Mouse (Mus musculus): ENCODE data around the gene D11Wsu47e. TPM values are rescaled to one million over a fixed set of nuclear protein-coding genes. Genes with fewer than 3 reads are reported as not detected.
A peak's percentile ranks its signal among the peaks of the same experiment; 100 is the strongest.

D11Wsu47e gene
- polyA plus RNA-seq, 1 experiment from 2014 or later = 18.3 TPM

DNA sequence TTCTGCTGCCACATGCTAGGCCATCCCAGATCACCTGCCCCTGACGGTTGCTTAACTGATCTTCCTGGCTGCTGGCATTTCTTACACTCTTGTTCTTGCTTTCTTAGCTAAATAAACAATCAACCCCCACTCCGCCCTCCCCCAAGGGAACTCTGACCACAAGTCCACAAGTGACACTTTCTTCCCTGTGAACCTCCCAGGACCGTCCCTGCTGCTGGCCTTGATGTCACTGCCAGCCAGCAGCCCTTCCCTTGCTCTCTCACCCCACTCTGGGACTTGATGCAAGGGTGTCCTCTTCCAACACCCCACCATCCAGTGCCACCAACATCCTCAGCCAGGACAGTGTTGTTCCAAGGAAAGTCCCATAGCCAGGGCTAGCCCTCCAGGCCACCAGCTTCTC, 46.7 kb downstream of the D11Wsu47e start:
- ChIA-PET POLR2A (interaction anchor here (0.9 kb wide), 1 partner anchor 20 kb away, joined by 3 read pairs; no protein-coding TSS in a partner anchor), CTCF (interaction anchor here (2.7 to 2.8 kb wide), 2 partner anchors 27 to 80 kb away, joined by 8 read pairs; no protein-coding TSS in a partner anchor)
- ATAC-seq (no peak), DNase-seq (ENCODE audit: low read depth, low spot score) (no peak)
- H3K27me3 ChIP-seq = no peaks in the 10 kb centered on the region
- TF ChIP-seq CTCF (IDR thresholded peaks at IDR 0.05) = no peak
- in situ Hi-C loops (cut with MboI; ENCODE audit: low pct_unique_long_range_greater_than_20kb) = no loop called here

DNA sequence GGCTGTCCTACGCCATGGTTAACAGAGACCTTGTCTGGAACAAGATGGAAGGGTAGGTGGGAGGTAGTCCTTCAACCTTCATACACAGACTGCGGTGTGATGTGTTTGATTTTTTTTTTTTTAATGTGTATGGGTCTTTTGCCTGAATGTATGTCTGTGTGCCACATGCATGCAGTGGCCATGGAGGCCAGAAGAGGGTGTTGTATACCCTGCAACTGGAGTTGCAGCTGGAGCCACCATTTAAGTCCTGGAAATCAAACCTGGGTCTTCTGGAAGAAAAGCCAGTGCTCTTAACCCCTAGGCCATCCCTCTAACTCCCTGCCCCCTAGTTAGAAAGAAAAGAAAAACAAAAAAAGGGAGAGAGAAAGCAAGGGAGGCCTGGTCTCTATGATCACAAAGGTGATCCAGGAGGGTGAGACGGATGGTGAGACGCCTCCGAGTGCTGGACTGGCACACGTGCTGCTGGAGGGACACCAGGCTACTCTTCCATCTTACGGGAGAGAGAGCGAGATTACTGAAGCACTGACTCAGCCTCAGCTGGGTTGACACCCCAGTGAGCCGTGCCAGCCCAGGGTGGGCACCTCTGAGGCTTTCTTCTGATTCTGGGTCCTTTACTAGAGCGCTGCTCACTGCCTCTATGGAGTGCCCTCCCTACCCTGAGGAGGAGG, 47.9 kb downstream of the D11Wsu47e start:
- no peak for DNase-seq (ENCODE audit: low read depth, low spot score)
- ChIA-PET CTCF (interaction anchor here (0.8 kb wide), 1 partner anchor 17 kb away, joined by 3 read pairs; no protein-coding TSS in a partner anchor), POLR2A (interaction anchor here (0.6 kb wide), 1 partner anchor 76 kb away, joined by 3 read pairs; no protein-coding TSS in a partner anchor)
- no peak for ATAC-seq
- in situ Hi-C loops (cut with MboI; ENCODE audit: low pct_unique_long_range_greater_than_20kb) = no loop called here
- TF ChIP-seq CTCF (IDR thresholded peaks at IDR 0.05) = no peak
- no peaks in the 10 kb centered on the region for H3K27me3 ChIP-seq

DNA sequence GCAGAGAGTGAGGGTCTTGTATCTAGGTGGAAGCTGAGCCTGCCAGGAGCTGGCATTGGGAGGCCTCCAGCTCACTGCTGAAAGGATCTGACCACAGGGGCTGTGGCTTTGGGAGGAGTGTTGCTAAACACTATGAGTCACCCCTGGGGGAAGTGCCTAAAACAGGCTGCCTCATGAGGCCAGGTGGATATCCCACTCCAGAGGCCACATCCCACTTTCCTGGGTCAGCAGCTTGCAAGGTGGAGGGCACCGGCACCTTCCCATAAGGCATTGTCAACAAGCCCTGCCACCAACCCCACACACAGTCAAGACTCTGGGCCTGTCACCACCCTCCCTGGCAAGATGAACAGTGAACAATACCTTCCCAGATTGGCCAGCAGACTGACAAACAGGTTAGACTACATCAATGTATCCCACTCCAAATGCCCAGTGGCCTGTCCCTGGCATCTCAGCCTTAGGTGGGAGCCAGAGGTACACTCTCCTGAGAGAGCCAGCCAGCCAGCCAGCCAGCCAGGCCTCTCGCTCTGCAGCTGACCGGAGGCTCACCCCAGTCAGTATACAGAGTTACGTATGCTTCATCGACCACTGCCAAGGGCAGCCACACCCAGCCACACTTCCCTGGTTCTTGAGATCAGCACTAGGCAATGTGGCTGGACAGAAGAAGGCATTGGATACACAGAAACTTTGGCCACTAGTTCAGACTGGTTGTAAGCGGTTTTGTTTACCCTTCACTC, 49.6 kb downstream of the D11Wsu47e start:
- POLR2A ChIA-PET = no interaction called here
- peak; percentile 77 for ATAC-seq
- in situ Hi-C loops (cut with MboI; ENCODE audit: low pct_unique_long_range_greater_than_20kb) = no loop called here

DNA sequence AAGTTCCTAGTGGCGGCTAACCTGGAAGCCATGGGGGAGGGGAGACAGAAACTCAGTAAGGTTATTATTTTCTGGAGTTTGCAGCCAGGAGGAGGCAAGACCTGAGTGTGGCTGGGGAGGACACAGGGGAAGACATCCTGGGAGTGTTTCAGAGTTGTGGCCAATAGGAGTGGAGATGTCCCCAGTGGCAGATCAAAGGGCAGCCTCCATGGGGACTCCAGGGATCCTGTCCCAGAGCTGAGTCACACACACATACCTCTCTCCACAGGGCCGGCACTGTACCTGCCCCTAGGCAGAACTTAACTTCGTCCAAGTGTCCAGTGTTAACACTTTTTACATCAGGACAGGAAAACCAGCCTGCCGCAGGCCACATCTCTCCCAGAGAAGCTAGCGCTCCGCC, 50.9 kb downstream of the D11Wsu47e start:
- H3K27me3 ChIP-seq = no peaks in the 10 kb centered on the region
- in situ Hi-C loops (cut with MboI; ENCODE audit: low pct_unique_long_range_greater_than_20kb) = no loop called here
- CTCF ChIA-PET = no interaction called here
- no peak for DNase-seq (ENCODE audit: low read depth, low spot score)
- POLR2A ChIA-PET = no interaction called here
- ATAC-seq = no peak
- TF ChIP-seq CTCF (IDR thresholded peaks at IDR 0.05) = no peak

More for the DNA sequence above, 49.6 kb downstream of the D11Wsu47e start:
- H3K27me3 ChIP-seq = no peaks in the 10 kb centered on the region
- CTCF ChIA-PET = interaction anchor here (0.8 kb wide), 1 partner anchor 17 kb away, joined by 3 read pairs; no protein-coding TSS in a partner anchor
- no peak for TF ChIP-seq CTCF (IDR thresholded peaks at IDR 0.05)
- DNase-seq (ENCODE audit: low read depth, low spot score) = peak; percentile 63

DNA sequence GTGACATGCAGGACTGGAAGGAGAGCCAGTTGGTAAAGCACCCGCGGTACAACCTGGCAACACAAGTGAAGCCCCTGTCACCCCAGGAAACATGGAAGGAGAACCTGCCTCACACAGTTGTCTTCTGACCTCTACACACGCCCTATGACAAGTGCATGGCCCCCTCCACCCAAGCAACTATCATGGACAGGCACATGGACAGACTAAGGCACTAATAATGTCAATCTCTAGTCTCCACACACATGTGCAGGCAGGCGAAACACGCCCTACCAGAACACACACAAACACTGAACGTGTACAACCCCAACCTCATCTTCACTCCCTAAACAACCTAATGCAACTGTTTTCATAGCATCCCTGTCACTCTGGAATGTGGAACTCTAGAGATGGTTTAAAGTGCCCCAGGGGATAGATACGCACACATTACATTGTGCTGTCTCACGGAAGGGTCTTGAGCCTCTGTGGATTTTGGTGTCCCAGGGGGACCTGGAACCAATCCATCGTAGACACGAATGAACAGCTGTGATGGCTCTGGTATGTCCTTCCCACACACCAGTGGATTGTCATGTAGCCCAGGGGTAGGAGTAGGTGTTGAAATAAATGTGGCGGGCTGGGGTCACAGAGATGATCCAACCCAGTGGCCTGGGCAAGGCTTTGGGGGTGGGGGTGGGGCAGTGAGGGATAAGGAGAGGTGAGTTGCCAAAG, 52.8 kb downstream of the D11Wsu47e start:
- ChIA-PET CTCF (no interaction called here), POLR2A (no interaction called here)
- no peak for TF ChIP-seq CTCF (IDR thresholded peaks at IDR 0.05)

DNA sequence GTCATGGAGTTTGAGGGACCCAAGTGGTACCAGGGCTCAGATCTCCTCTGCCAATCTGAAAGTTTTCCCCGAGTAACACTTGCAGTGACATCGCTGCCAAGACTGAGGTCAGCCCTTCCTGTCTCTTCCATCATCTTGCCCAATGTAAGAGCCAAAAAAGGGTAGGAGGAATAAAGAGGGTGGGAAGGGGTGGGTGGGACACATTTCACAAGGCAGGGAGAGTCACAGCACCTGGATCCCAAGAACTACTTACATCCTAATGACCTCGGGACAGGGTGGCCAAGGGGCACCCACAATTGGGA, 53.3 kb downstream of the D11Wsu47e start:
- ATAC-seq (no peak), DNase-seq (ENCODE audit: low read depth, low spot score) (no peak)
- no peaks in the 10 kb centered on the region for H3K27me3 ChIP-seq
- POLR2A ChIA-PET = no interaction called here
- in situ Hi-C loops (cut with MboI; ENCODE audit: low pct_unique_long_range_greater_than_20kb) = no loop called here
- CTCF ChIA-PET = no interaction called here
- TF ChIP-seq CTCF (IDR thresholded peaks at IDR 0.05) = no peak

More for the DNA sequence above, 52.8 kb downstream of the D11Wsu47e start:
- ATAC-seq (no peak), DNase-seq (ENCODE audit: low read depth, low spot score) (no peak)
- no peaks in the 10 kb centered on the region for H3K27me3 ChIP-seq
- in situ Hi-C loops (cut with MboI; ENCODE audit: low pct_unique_long_range_greater_than_20kb) = no loop called here

DNA sequence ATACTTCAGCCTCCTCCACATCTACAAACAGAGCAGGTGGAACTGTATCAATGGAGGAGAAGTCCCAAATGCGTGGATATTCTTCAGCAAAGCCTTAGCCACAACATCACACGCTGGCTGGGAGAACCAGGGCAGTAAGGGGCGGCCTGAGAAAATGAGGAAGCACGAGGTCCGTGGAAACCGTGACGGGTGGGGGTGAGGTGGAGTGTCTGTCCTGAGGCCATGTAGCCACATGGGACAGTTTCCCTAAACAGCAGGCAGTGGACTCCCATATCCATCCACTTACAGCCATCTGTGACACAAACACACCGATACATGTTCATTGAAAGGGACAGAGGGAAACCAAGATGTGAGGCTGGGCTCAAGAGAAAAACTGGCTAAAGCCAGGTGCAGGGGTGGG, 53.7 kb downstream of the D11Wsu47e start:
- no peaks in the 10 kb centered on the region for H3K27me3 ChIP-seq
- ATAC-seq (no peak), DNase-seq (ENCODE audit: low read depth, low spot score) (no peak)
- TF ChIP-seq CTCF (IDR thresholded peaks at IDR 0.05) = no peak
- in situ Hi-C loops (cut with MboI; ENCODE audit: low pct_unique_long_range_greater_than_20kb) = no loop called here
- ChIA-PET CTCF (interaction anchor here (1.0 kb wide), 1 partner anchor 24 kb away, joined by 3 read pairs; no protein-coding TSS in a partner anchor), POLR2A (no interaction called here)

DNA sequence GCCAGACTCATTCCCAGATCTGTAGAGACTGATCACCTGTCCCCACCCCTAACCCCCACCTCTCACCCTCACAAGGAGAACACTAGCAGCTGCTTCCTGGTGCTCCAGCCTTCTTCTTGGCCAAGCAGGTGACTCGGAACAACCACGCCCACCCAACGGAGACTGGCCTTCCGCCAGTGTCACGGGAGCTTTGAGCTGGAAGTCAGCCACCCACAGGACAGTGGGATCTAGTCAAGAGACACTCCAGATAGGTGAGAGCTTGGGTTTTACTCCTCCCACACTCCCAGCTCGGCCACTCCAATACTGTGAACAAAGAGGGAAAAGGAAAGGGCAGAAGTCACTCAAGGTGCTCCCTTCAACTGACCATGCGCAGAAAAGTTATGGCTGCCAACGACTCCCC, 55.0 kb downstream of the D11Wsu47e start:
- CTCF ChIA-PET = interaction anchor here (0.6 to 1.0 kb wide), 2 partner anchors 25 to 72 kb away, joined by 3 read pairs; no protein-coding TSS in a partner anchor
- POLR2A ChIA-PET = no interaction called here
- H3K27me3 ChIP-seq = no peaks in the 10 kb centered on the region
- no peak for ATAC-seq
- no peak for TF ChIP-seq CTCF (IDR thresholded peaks at IDR 0.05)
- DNase-seq (ENCODE audit: low read depth, low spot score) = no peak
- in situ Hi-C loops (cut with MboI; ENCODE audit: low pct_unique_long_range_greater_than_20kb) = no loop called here

DNA sequence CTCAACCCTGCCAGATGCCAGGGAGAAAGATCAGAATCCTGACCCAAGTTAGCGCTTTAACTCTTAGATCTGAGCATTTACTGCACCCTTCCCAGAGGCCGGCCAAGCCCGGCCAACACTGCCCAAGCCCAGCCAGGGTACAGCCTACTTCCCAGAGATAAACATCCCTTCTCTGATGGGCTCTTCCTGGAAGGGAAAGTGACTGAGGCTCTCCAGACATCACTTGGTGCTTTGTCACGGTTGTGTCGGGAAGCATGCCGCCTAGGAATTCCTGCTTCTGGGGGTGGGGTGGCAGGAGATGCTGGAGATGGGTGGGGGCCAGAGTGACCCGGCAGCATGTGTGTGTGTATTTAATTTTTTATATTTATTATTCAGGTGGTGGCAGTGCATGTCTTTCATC, 55.9 kb downstream of the D11Wsu47e start:
- in situ Hi-C loops (cut with MboI; ENCODE audit: low pct_unique_long_range_greater_than_20kb) = no loop called here
- CTCF ChIA-PET = no interaction called here
- POLR2A ChIA-PET = no interaction called here
- DNase-seq (ENCODE audit: low read depth, low spot score) = no peak
- H3K27me3 ChIP-seq = no peaks in the 10 kb centered on the region
- peak; percentile 29 for ATAC-seq
- TF ChIP-seq CTCF (IDR thresholded peaks at IDR 0.05) = no peak

DNA sequence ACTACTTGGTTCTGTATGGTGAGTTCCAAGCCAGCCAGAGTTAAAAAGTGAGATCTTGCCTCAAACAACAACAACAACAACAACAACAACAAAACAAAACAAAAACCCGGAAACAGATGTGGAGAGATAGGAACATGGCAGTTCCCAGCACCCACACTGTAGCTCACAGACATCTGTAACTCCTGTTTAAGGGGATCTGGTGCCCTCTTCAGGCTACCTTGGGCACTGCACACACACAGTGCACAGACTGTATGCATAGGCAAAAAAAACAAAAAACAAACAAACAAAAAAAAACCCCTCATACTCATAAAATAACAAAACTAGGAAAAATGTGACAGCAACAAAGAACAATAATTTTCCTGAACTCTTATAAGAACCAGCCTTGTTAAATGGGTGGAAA, 58.8 kb downstream of the D11Wsu47e start:
- ChIA-PET CTCF (interaction anchor here (0.9 kb wide), 1 partner anchor 9 kb away, joined by 4 read pairs; the partner anchor contains the start of gene Cdc42ep4), POLR2A (no interaction called here)
- ATAC-seq (no peak), DNase-seq (ENCODE audit: low read depth, low spot score) (no peak)
- in situ Hi-C loops (cut with MboI; ENCODE audit: low pct_unique_long_range_greater_than_20kb) = no loop called here
- no peaks in the 10 kb centered on the region for H3K27me3 ChIP-seq
- TF ChIP-seq CTCF (IDR thresholded peaks at IDR 0.05) = no peak

Other genes with a start within 250 kb of the D11Wsu47e start
- gene Sstr2, start 65.1 kb upstream of the D11Wsu47e start, polyA plus RNA-seq (2021) = 2.1 TPM
- gene Cog1, start 35.2 kb upstream of the D11Wsu47e start, polyA plus RNA-seq (2021) = 37.7 TPM
- gene Slc39a11, start 34.3 kb upstream of the D11Wsu47e start, polyA plus RNA-seq (2021) = 22.4 TPM
- 46.0 TPM for gene Fam104a, start 257 bp upstream of the D11Wsu47e start, polyA plus RNA-seq (2021)
- 0.27 TPM for gene Cpsf4l, start 25.6 kb downstream of the D11Wsu47e start, polyA plus RNA-seq (2021)
- 37.6 TPM for gene Cdc42ep4, start 67.5 kb downstream of the D11Wsu47e start, polyA plus RNA-seq (2021)

Measured in Patski (cell line).